ENCODE assay signal across 9 mouse cellular contexts in genomic region chr2:165867549-165867948, GRCm38 (mm10). TPM values are rescaled to one million over a fixed set of nuclear protein-coding genes. Genes with fewer than 3 reads are reported as not detected.
A peak's percentile ranks its signal among the peaks of the same experiment; 100 is the strongest.
DNase-seq lines count a peak whose midpoint lies in the region; ATAC-seq and TF ChIP-seq lines count a peak whose summit lies in the region.
"Had no signal": no experiment of that assay in that cellular context is flagged by ENCODE, and none has a peak within 500 bp of the region (broad histone marks: within the 10 kb centered on the region; RNA-seq: fewer than 3 reads in every experiment).

No protein-coding gene starts in this region.

- 87% methylated on average over 9 of the region's 9 CpGs for WGBS in heart, embryonic 11.5 days (ENCODE audit: insufficient replicate concordance)
- 66% methylated on average over 9 of the region's 9 CpGs for WGBS in forebrain, postnatal 0 days
- WGBS in midbrain, embryonic 10.5 days = 86% methylated on average over 9 of the region's 9 CpGs

- no peak for TF ChIP-seq CTCF in brain, embryonic 14.5 days (IDR thresholded peaks at IDR 0.05; ENCODE audit: borderline replicate concordance, extremely low read depth, insufficient read depth, insufficient read length)
- TF ChIP-seq CTCF in forebrain, postnatal 0 days (IDR thresholded peaks at IDR 0.05; ENCODE audit: low read depth) = no peak

- no peaks in the 10 kb centered on the region for H3K9me3 ChIP-seq in heart, embryonic 11.5 days (replicated peaks; ENCODE audit: control insufficient read depth, low read length)
- H3K9me3 ChIP-seq in forebrain, postnatal 0 days (ENCODE audit: low read length) = no peaks in the 10 kb centered on the region
- H3K9me3 ChIP-seq in midbrain, embryonic 10.5 days (replicated peaks) = no peaks in the 10 kb centered on the region

- no peak for DNase-seq in heart, postnatal 4 days
- DNase-seq in brain, embryonic 14.5 days (ENCODE audit: low read depth) = peak; percentile 38
- no peak for DNase-seq in forebrain, postnatal 0 days
- DNase-seq in midbrain, embryonic 10.5 days (ENCODE audit: low spot score) = no peak
- no peak for DNase-seq in right cerebral cortex, postnatal 14 days
- DNase-seq in layer of hippocampus, postnatal 36 days = no peak
- DNase-seq in thymus, adult 18-20 months = no peak
- DNase-seq: thymus, adult 2 months had no signal

- TF ChIP-seq POLR2A in brain, embryonic 14.5 days (IDR thresholded peaks at IDR 0.05; ENCODE audit: borderline replicate concordance, extremely low read depth, insufficient read depth, insufficient read length, poor library complexity, severe bottlenecking) = no peak

- H3K27me3 ChIP-seq in heart, embryonic 11.5 days (ENCODE audit: control insufficient read depth, insufficient read depth, low read length) = no peaks in the 10 kb centered on the region
- no peaks in the 10 kb centered on the region for H3K27me3 ChIP-seq in forebrain, postnatal 0 days (ENCODE audit: insufficient read depth, low read length)
- H3K27me3 ChIP-seq in midbrain, embryonic 10.5 days (ENCODE audit: low read depth, poor library complexity, severe bottlenecking) = no peaks in the 10 kb centered on the region

- peaks cover 42% of the 10 kb centered on the region for H3K4me1 ChIP-seq in heart, embryonic 11.5 days (ENCODE audit: control insufficient read depth, insufficient read depth, low read length)
- H3K4me1 ChIP-seq in forebrain, postnatal 0 days (ENCODE audit: insufficient read depth) = peaks cover 23% of the 10 kb centered on the region
- H3K4me1 ChIP-seq in midbrain, embryonic 10.5 days = peaks cover 66% of the 10 kb centered on the region

- H3K4me2 ChIP-seq in heart, embryonic 11.5 days = no peak overlapping the region
- H3K4me2 ChIP-seq in forebrain, postnatal 0 days (ENCODE audit: low read depth) = no peak overlapping the region

- peak overlapping the region; percentile 75 for H3K27ac ChIP-seq in heart, embryonic 11.5 days (ENCODE audit: low read depth, low read length)
- peak overlapping the region; percentile 86 for H3K27ac ChIP-seq in forebrain, postnatal 0 days (ENCODE audit: low read depth, low read length)
- peak overlapping the region; percentile 76 for H3K27ac ChIP-seq in midbrain, embryonic 10.5 days (replicated peaks)

- no peak for ATAC-seq in heart, embryonic 11.5 days (replicated peaks; ENCODE audit: insufficient number of reproducible peaks, low FRiP score, low TSS enrichment)
- no peak for ATAC-seq in forebrain, postnatal 0 days

- no peak overlapping the region for H3K4me3 ChIP-seq in heart, embryonic 11.5 days (ENCODE audit: low read depth, low read length)
- H3K4me3 ChIP-seq in forebrain, postnatal 0 days (ENCODE audit: low read depth, low read length) = no peak overlapping the region
- no peak overlapping the region for H3K4me3 ChIP-seq in midbrain, embryonic 10.5 days

- H3K36me3 ChIP-seq in heart, embryonic 11.5 days (ENCODE audit: control insufficient read depth, insufficient read depth, low read length) = peaks cover 5% of the 10 kb centered on the region; the same call in 1 of the 2 replicates
- H3K36me3 ChIP-seq in forebrain, postnatal 0 days (ENCODE audit: insufficient read depth) = peaks cover 20% of the 10 kb centered on the region
- H3K36me3 ChIP-seq in midbrain, embryonic 10.5 days = peaks cover 74% of the 10 kb centered on the region

- H3K9ac ChIP-seq in heart, embryonic 11.5 days (ENCODE audit: low read depth, low read length) = no peak overlapping the region
- peak overlapping the region; percentile 39; the same call in 1 of the 2 replicates for H3K9ac ChIP-seq in forebrain, postnatal 0 days

RNA-seq across cellular contexts. Expression of gene Zmynd8, which starts 31.3 kb away (rescaled TPM):
- polyA plus RNA-seq in heart, embryonic 11.5 days (2014; fragmentation: Nextera tagmentation; extraction: Ambion mirVana) = 39.6 and 47.6 TPM in 2 replicates
- total RNA-seq in heart, postnatal 4 days (2021) = 10 to 100 TPM; 49.5 to 50.4 TPM
- polyA plus RNA-seq in brain, embryonic 14.5 days (2012; rRNA removed) = 49.7 and 75.8 TPM in 2 replicates
- total RNA-seq in forebrain, postnatal 0 days (2014; rRNA removed) = 51.4 and 63.5 TPM in 2 replicates
- polyA plus RNA-seq in forebrain, postnatal 0 days (2015; fragmentation: Nextera tagmentation; extraction: Ambion mirVana) = 37.7 and 45.7 TPM in 2 replicates
- polyA plus RNA-seq in midbrain, embryonic 10.5 days (2016; fragmentation: Nextera tagmentation; extraction: Ambion mirVana) = 61.4 and 63.3 TPM in 2 replicates
- 100 to 1,000 TPM; 162 to 181 TPM for total RNA-seq in layer of hippocampus, postnatal 36 days (2021)
